Mouse (Mus musculus) lung, embryonic 14.5 days (tissue): ENCODE data around the gene Disp1. TPM values are rescaled to one million over a fixed set of nuclear protein-coding genes. Genes with fewer than 3 reads are reported as not detected.

ENCODE experiments used
- ATAC-seq: fragments of 200-750 bp; cut with Nextera tagmentation; 2 replicates; pipeline ENCODE4 v1.8.0; 2017; ENCODE audit warnings: mild to moderate bottlenecking, moderate TSS enrichment, moderate library complexity; ENCODE audit not compliant: insufficient read depth
- DNase-seq: peaks from one replicate; pipeline ENCODE4 v3.0.0-alpha.2; 2015
- H3K27ac ChIP-seq: fragments of 300-500 bp; sonication (generic); 2 replicates; pipeline ENCODE4 v1.5.1; 2014; ENCODE audit warnings: low read depth, mild to moderate bottlenecking, moderate library complexity
- H3K27me3 ChIP-seq: fragments of 300-500 bp; sonication (generic); 2 replicates; pipeline ENCODE4 v1.6.1; 2014; ENCODE audit warnings: low read length, control low read depth; ENCODE audit not compliant: insufficient read depth
- H3K36me3 ChIP-seq: fragments of 300-500 bp; sonication (generic); 2 replicates; pipeline ENCODE4 v1.6.1; 2014; ENCODE audit warnings: control low read depth; ENCODE audit not compliant: insufficient read depth
- H3K4me1 ChIP-seq: fragments of 300-500 bp; sonication (generic); 2 replicates; pipeline ENCODE4 v1.6.1; 2014; ENCODE audit warnings: antibody characterized with exemption, control low read depth; ENCODE audit not compliant: insufficient read depth
- H3K4me2 ChIP-seq: fragments of 300-500 bp; sonication (generic); 2 replicates; pipeline ENCODE4 v1.6.1; 2014; ENCODE audit warnings: mild to moderate bottlenecking
- H3K4me3 ChIP-seq: fragments of 300-500 bp; sonication (generic); 2 replicates; pipeline ENCODE4 v1.5.1; 2014; ENCODE audit warnings: low read depth, low read length
- H3K9ac ChIP-seq: fragments of 300-500 bp; sonication (generic); 2 replicates; pipeline ENCODE4 v1.6.1; 2014
- H3K9me3 ChIP-seq: fragments of 300-500 bp; sonication (generic); 2 replicates; pipeline ENCODE4 v1.6.1; 2016; ENCODE audit warnings: low read depth, low read length, control low read depth
- CTCF ChIP-seq: IDR thresholded peaks from 2 replicates; pipeline ENCODE4 v1.5.1; 2016; ENCODE audit warnings: antibody characterized with exemption, low read depth
- WGBS: fragments of 180-500 bp; shearing (Covaris S2); extraction: QIAGEN DNeasy Blood & Tissue Kit; methylation state at CpG from one replicate; pipeline ENCODE4 v1.1.7; 2014; 5-methylcytosine and 5-hydroxymethylcytosine counted together
- polyA plus RNA-seq: library from polyadenylated mRNA; unstranded; fragments of >200 nt; fragmentation: Nextera tagmentation; extraction: Ambion mirVana; gene quantifications from 2 replicates; pipeline ENCODE4 v1.2.1, GENCODE M21; 2014

The Disp1 gene
- polyA plus RNA-seq, 1 experiment from 2014 or later = 9.1 TPM

GRCm38 (mm10) chr1:183116441-183116840 lies 104.9 kb downstream of the Disp1 start:
- WGBS = 23% methylated on average over 10 of the region's 10 CpGs
- H3K4me2 ChIP-seq = no peak overlapping the region
- DNase-seq (peak; percentile 91), ATAC-seq (peak; percentile 47; the same call in 1 of the 2 replicates)
- no peaks in the 10 kb centered on the region for H3K9me3 ChIP-seq
- no peak for TF ChIP-seq CTCF
- H3K36me3 ChIP-seq = no peaks in the 10 kb centered on the region
- H3K9ac ChIP-seq = no peak overlapping the region
- no peak overlapping the region for H3K27ac ChIP-seq
- H3K4me1 ChIP-seq = peaks cover 24% of the 10 kb centered on the region
- H3K4me3 ChIP-seq = no peak overlapping the region
- no peaks in the 10 kb centered on the region for H3K27me3 ChIP-seq

GRCm38 (mm10) chr1:183115076-183115475 lies 106.2 kb downstream of the Disp1 start:
- Histone ChIP-seq H3K4me3 (no peak overlapping the region), H3K4me1 (peaks cover 24% of the 10 kb centered on the region), H3K4me2 (no peak overlapping the region), H3K27ac (no peak overlapping the region), H3K36me3 (no peaks in the 10 kb centered on the region), H3K9ac (no peak overlapping the region), H3K27me3 (no peaks in the 10 kb centered on the region), H3K9me3 (no peaks in the 10 kb centered on the region)
- WGBS = 79% methylated on average over 7 of the region's 7 CpGs
- no peak for ATAC-seq
- no peak for TF ChIP-seq CTCF
- peak; percentile 6 for DNase-seq

GRCm38 (mm10) chr1:183114554-183114953 lies 106.8 kb downstream of the Disp1 start:
- Histone ChIP-seq H3K9me3 (no peaks in the 10 kb centered on the region), H3K27me3 (no peaks in the 10 kb centered on the region), H3K4me3 (no peak overlapping the region), H3K4me2 (no peak overlapping the region), H3K9ac (no peak overlapping the region), H3K4me1 (peaks cover 24% of the 10 kb centered on the region), H3K36me3 (no peaks in the 10 kb centered on the region), H3K27ac (no peak overlapping the region)
- DNase-seq = no peak
- WGBS = 72% methylated on average over 6 of the region's 6 CpGs
- ATAC-seq = no peak
- TF ChIP-seq CTCF = no peak

GRCm38 (mm10) chr1:183113546-183113945 lies 107.8 kb downstream of the Disp1 start:
- no peak overlapping the region for H3K4me3 ChIP-seq
- no peaks in the 10 kb centered on the region for H3K36me3 ChIP-seq
- H3K9ac ChIP-seq = no peak overlapping the region
- no peak for ATAC-seq
- peaks cover 19% of the 10 kb centered on the region for H3K4me1 ChIP-seq
- WGBS = 37% methylated on average over 9 of the region's 9 CpGs
- TF ChIP-seq CTCF = no peak
- no peak overlapping the region for H3K27ac ChIP-seq
- no peak overlapping the region for H3K4me2 ChIP-seq
- peak; percentile 19 for DNase-seq
- H3K9me3 ChIP-seq = no peaks in the 10 kb centered on the region
- H3K27me3 ChIP-seq = no peaks in the 10 kb centered on the region

- Histone ChIP-seq H3K36me3 (no peaks in the 10 kb centered on the region), H3K4me1 (no peaks in the 10 kb centered on the region), H3K9ac (no peak overlapping the region), H3K4me2 (no peak overlapping the region), H3K9me3 (no peaks in the 10 kb centered on the region), H3K4me3 (no peak overlapping the region), H3K27ac (no peak overlapping the region), H3K27me3 (no peaks in the 10 kb centered on the region)
- no peak for ATAC-seq
- no peak for DNase-seq
- TF ChIP-seq CTCF = no peak
- WGBS = 81% methylated on average over 2 of the region's 2 CpGs
Measured at GRCm38 (mm10) chr1:183107476-183107875, 113.8 kb downstream of the Disp1 start.

- Histone ChIP-seq H3K27ac (no peak overlapping the region), H3K4me2 (no peak overlapping the region), H3K4me3 (no peak overlapping the region), H3K27me3 (no peaks in the 10 kb centered on the region), H3K9ac (no peak overlapping the region), H3K36me3 (no peaks in the 10 kb centered on the region), H3K9me3 (no peaks in the 10 kb centered on the region), H3K4me1 (no peaks in the 10 kb centered on the region)
- no peak for ATAC-seq
- DNase-seq = no peak
- TF ChIP-seq CTCF = no peak
- 91% methylated on average over 5 of the region's 5 CpGs for WGBS
Measured at GRCm38 (mm10) chr1:183104696-183105095, 116.6 kb downstream of the Disp1 start.

- H3K9ac ChIP-seq = no peak overlapping the region
- H3K9me3 ChIP-seq = no peaks in the 10 kb centered on the region
- no peak overlapping the region for H3K4me2 ChIP-seq
- H3K36me3 ChIP-seq = 0 out of 2 replicates have a peak, but pooled peaks cover 4% of the 10 kb centered on the region
- no peak for TF ChIP-seq CTCF
- no peaks in the 10 kb centered on the region for H3K27me3 ChIP-seq
- H3K4me1 ChIP-seq = no peaks in the 10 kb centered on the region
- DNase-seq (no peak), ATAC-seq (no peak)
- no peak overlapping the region for H3K27ac ChIP-seq
- 69% methylated on average over 3 of the region's 3 CpGs for WGBS
- H3K4me3 ChIP-seq = no peak overlapping the region
Measured at GRCm38 (mm10) chr1:183102775-183103174, 118.5 kb downstream of the Disp1 start.

GRCm38 (mm10) chr1:183102153-183102552 lies 119.2 kb downstream of the Disp1 start:
- no peak overlapping the region for H3K4me3 ChIP-seq
- H3K9me3 ChIP-seq = no peaks in the 10 kb centered on the region
- no peaks in the 10 kb centered on the region for H3K27me3 ChIP-seq
- no peak overlapping the region for H3K9ac ChIP-seq
- H3K27ac ChIP-seq = no peak overlapping the region
- no peak for TF ChIP-seq CTCF
- no peaks in the 10 kb centered on the region for H3K4me1 ChIP-seq
- DNase-seq (no peak), ATAC-seq (no peak)
- WGBS = 69% methylated on average over 8 of the region's 8 CpGs
- H3K36me3 ChIP-seq = 0 out of 2 replicates have a peak, but pooled peaks cover 4% of the 10 kb centered on the region
- no peak overlapping the region for H3K4me2 ChIP-seq
